Comparison of ENCODE assay signal across 18 mouse cellular contexts in genomic region chr8:11356776-11357175, GRCm38 (mm10). TPM values are rescaled to one million over a fixed set of nuclear protein-coding genes. Genes with fewer than 3 reads are reported as not detected.
DNase-seq lines count a peak whose midpoint lies in the region; ATAC-seq and TF ChIP-seq lines count a peak whose summit lies in the region.
"Had no signal": no experiment of that assay in that cellular context is flagged by ENCODE, and none has a peak within 500 bp of the region (broad histone marks: within the 10 kb centered on the region; RNA-seq: fewer than 3 reads in every experiment).

No protein-coding gene starts in this region.

- ATAC-seq in intestine, embryonic 14.5 days (replicated peaks; ENCODE audit: low FRiP score, low TSS enrichment, low read depth), result no peak
- ATAC-seq in intestine, postnatal 0 days, result no peak
- ATAC-seq in megakaryocyte progenitor cell, adult 5-6 weeks (replicated peaks; ENCODE audit: poor library complexity), result peak; percentile 89
- ATAC-seq: forebrain, postnatal 0 days had no signal

- no peak overlapping the region for H3K4me2 ChIP-seq in intestine, embryonic 14.5 days (ENCODE audit: low read length)
- no peak overlapping the region for H3K4me2 ChIP-seq in intestine, postnatal 0 days (replicated peaks; ENCODE audit: low read depth)
- H3K4me2 ChIP-seq: hindbrain, embryonic 14.5 days; liver, embryonic 15.5 days; neural tube, embryonic 12.5 days had no signal

- TF ChIP-seq CTCF in gastrocnemius, adult 2 months (IDR thresholded peaks at IDR 0.05), result no peak
- no peak for TF ChIP-seq CTCF in intestine, postnatal 0 days (IDR thresholded peaks at IDR 0.05; ENCODE audit: low read depth)

- peak overlapping the region; percentile 66 for H3K27ac ChIP-seq in gastrocnemius, adult 2 months
- peak overlapping the region; percentile 89 for H3K27ac ChIP-seq in intestine, embryonic 14.5 days (ENCODE audit: low read depth)
- no peak overlapping the region for H3K27ac ChIP-seq in intestine, postnatal 0 days (ENCODE audit: low read depth, low read length)
- H3K27ac ChIP-seq: embryonic facial prominence, embryonic 10.5 days; hindbrain, embryonic 14.5 days; liver, embryonic 15.5 days; neural tube, embryonic 12.5 days had no signal

- WGBS in intestine, embryonic 14.5 days, result 57% methylated on average over 8 of the region's 8 CpGs
- 70% methylated on average over 8 of the region's 8 CpGs for WGBS in intestine, postnatal 0 days

- no peak overlapping the region for H3K4me3 ChIP-seq in gastrocnemius, adult 2 months
- no peak overlapping the region for H3K4me3 ChIP-seq in intestine, embryonic 14.5 days (ENCODE audit: low read depth, low read length)
- H3K4me3 ChIP-seq in intestine, postnatal 0 days (ENCODE audit: low read depth, low read length), result no peak overlapping the region
- H3K4me3 ChIP-seq: embryonic facial prominence, embryonic 10.5 days; erythroblast, embryonic 14.5 days; liver, embryonic 15.5 days; neural tube, embryonic 12.5 days had no signal

- no peaks in the 10 kb centered on the region for H3K27me3 ChIP-seq in intestine, embryonic 14.5 days (replicated peaks; ENCODE audit: control insufficient read depth, insufficient read depth, low read length)
- no peaks in the 10 kb centered on the region for H3K27me3 ChIP-seq in intestine, postnatal 0 days (replicated peaks; ENCODE audit: control insufficient read depth, insufficient read depth, low read length)
- H3K27me3 ChIP-seq: liver, embryonic 15.5 days; neural tube, embryonic 12.5 days had no signal

- H3K9ac ChIP-seq in intestine, embryonic 14.5 days (ENCODE audit: low read length), result no peak overlapping the region
- no peak overlapping the region for H3K9ac ChIP-seq in intestine, postnatal 0 days (ENCODE audit: low read depth, low read length)
- H3K9ac ChIP-seq: forebrain, postnatal 0 days; hindbrain, embryonic 14.5 days; liver, embryonic 15.5 days; neural tube, embryonic 12.5 days had no signal

- no peaks in the 10 kb centered on the region for H3K9me3 ChIP-seq in intestine, embryonic 14.5 days (ENCODE audit: control insufficient read depth, low read length)
- no peaks in the 10 kb centered on the region for H3K9me3 ChIP-seq in intestine, postnatal 0 days (ENCODE audit: control insufficient read depth)
- H3K9me3 ChIP-seq: embryonic facial prominence, embryonic 10.5 days; liver, embryonic 15.5 days; neural tube, embryonic 12.5 days had no signal

- peaks cover 26% of the 10 kb centered on the region for H3K4me1 ChIP-seq in intestine, embryonic 14.5 days (replicated peaks; ENCODE audit: control insufficient read depth, insufficient read depth, low read length)
- no peaks in the 10 kb centered on the region for H3K4me1 ChIP-seq in intestine, postnatal 0 days (replicated peaks; ENCODE audit: control insufficient read depth, insufficient read depth, low read length)
- H3K4me1 ChIP-seq: liver, embryonic 15.5 days had no signal

- H3K36me3 ChIP-seq in intestine, embryonic 14.5 days (ENCODE audit: control insufficient read depth, insufficient read depth, low read length), result peaks cover 6% of the 10 kb centered on the region; the same call in 1 of the 2 replicates
- no peaks in the 10 kb centered on the region for H3K36me3 ChIP-seq in intestine, postnatal 0 days (ENCODE audit: control insufficient read depth, insufficient read depth)
- H3K36me3 ChIP-seq: liver, embryonic 15.5 days; neural tube, embryonic 12.5 days had no signal

- no peak for DNase-seq in gastrocnemius, adult 2 months
- DNase-seq in gastrocnemius, postnatal 4 days (ENCODE audit: low spot score in 2 of 2), result no peak
- no peak for DNase-seq in intestine, embryonic 14.5 days (ENCODE audit: low spot score)
- DNase-seq in MEL-GATA-1-ER (ENCODE audit: extremely low read depth, low read depth), result peak; percentile 2
- DNase-seq in urinary bladder, adult 18-20 months (ENCODE audit: low spot score in 2 of 2), result no peak
- no peak for DNase-seq in thymus, postnatal 10 days (ENCODE audit: low spot score in 2 of 2)
- DNase-seq: forebrain, postnatal 0 days; kidney, adult 8-10 months; layer of hippocampus, postnatal 36 days; right cerebral cortex, postnatal 4 days; thymus, postnatal 36 days had no signal

- intact Hi-C loops in gastrocnemius, adult 2 months (cut with DNase I), result no loop called here

RNA-seq across cellular contexts. Expression of gene Col4a1, which starts 44.1 kb away (rescaled TPM):
- 100 to 1,000 TPM in 1 of 2 experiments, 10 to 100 TPM in 1; 73.3 to 117 TPM for total RNA-seq in gastrocnemius, adult 2 months (2021)
- 1,000 to 10,000 TPM in 1 of 2 experiments, 100 to 1,000 TPM in 1; 969 to 1,074 TPM for total RNA-seq in gastrocnemius, postnatal 4 days (2021)
- polyA plus RNA-seq in intestine, embryonic 14.5 days (2014; fragmentation: Nextera tagmentation; extraction: Ambion mirVana), result 228 TPM in 2 replicates
- polyA plus RNA-seq in intestine, postnatal 0 days (2015; fragmentation: Nextera tagmentation; extraction: Ambion mirVana), result 84.5 and 85.5 TPM in 2 replicates
- 0.29 and 0.32 TPM in 2 replicates for total RNA-seq in megakaryocyte progenitor cell, adult 5-6 weeks (2015)
- 0.08 and 1.8 TPM in 2 replicates for total RNA-seq in megakaryocyte progenitor cell, adult 5-6 weeks (2017)

RNA-seq across cellular contexts. Expression of gene Col4a2, which starts 44.2 kb away (rescaled TPM):
- total RNA-seq in gastrocnemius, adult 2 months (2021), result 10 to 100 TPM; 51.3 to 69.5 TPM
- total RNA-seq in gastrocnemius, postnatal 4 days (2021), result 100 to 1,000 TPM; 480 to 481 TPM
- 52.9 and 58.4 TPM in 2 replicates for polyA plus RNA-seq in intestine, embryonic 14.5 days (2014; fragmentation: Nextera tagmentation; extraction: Ambion mirVana)
- 44.5 and 44.8 TPM in 2 replicates for polyA plus RNA-seq in intestine, postnatal 0 days (2015; fragmentation: Nextera tagmentation; extraction: Ambion mirVana)
- 0.22 and 0.29 TPM in 2 replicates for total RNA-seq in megakaryocyte progenitor cell, adult 5-6 weeks (2015)
- 0.46 and 0.64 TPM in 2 replicates for total RNA-seq in megakaryocyte progenitor cell, adult 5-6 weeks (2017)

Comparison
In these comparisons a context has a peak if more than half of its experiments do, and no peak if none do; other contexts are left out.
1. RNA of gene Col4a1, which starts 44.1 kb away (total RNA-seq): 969 to 1,074 TPM in gastrocnemius, postnatal 4 days and 73.3 to 117 TPM in gastrocnemius, adult 2 months; 0.08 to 1.8 TPM in megakaryocyte progenitor cell, adult 5-6 weeks; every median in the first group is over 10 times any median in the second.
2. RNA of gene Col4a2, which starts 44.2 kb away (total RNA-seq): 480 to 481 TPM in gastrocnemius, postnatal 4 days and 51.3 to 69.5 TPM in gastrocnemius, adult 2 months; 0.22 to 0.64 TPM in megakaryocyte progenitor cell, adult 5-6 weeks; every median in the first group is over 10 times any median in the second.